Mouse (Mus musculus) testis, adult 2 months (tissue): Measurements from ENCODE around the gene Shank3.

Experiments used
- CTCF ChIP-seq: fragments of 200-500 bp; IDR thresholded peaks from 2 replicates; pipeline ENCODE4 v1.5.1; 2012; ENCODE audit warnings: low read depth, mild to moderate bottlenecking, inconsistent platforms, low read length, moderate library complexity; ENCODE audit not compliant: control insufficient read depth, insufficient read depth, insufficient replicate concordance
- POLR2A ChIP-seq: fragments of 200-500 bp; IDR thresholded peaks from 2 replicates; pipeline ENCODE4 v1.6.1; 2012; ENCODE audit warnings: low read depth, mild to moderate bottlenecking, inconsistent platforms, low read length, moderate library complexity; ENCODE audit not compliant: control insufficient read depth

GRCm38 (mm10) chr15:89494970-89495369 is 4.5 kb upstream of the Shank3 start:
- TF ChIP-seq CTCF, result no peak
- no peak for TF ChIP-seq POLR2A
